Mouse (Mus musculus) c-Kit-positive CD71-negative TER-119-negative erythroid progenitor cells, embryonic 14.5 days (primary cell): Measurements from ENCODE around the gene Ddx5.
"Not testable (repeated sequence)": the region's sequence is repeated elsewhere in the genome, so short reads cannot be mapped to it uniquely, and the experiment has no call there.

Source experiments
- DNase-seq: peaks from one replicate; pipeline ENCODE4 v3.0.0-alpha.2; 2013; ENCODE audit warnings: low read depth

Ddx5 gene

DNA sequence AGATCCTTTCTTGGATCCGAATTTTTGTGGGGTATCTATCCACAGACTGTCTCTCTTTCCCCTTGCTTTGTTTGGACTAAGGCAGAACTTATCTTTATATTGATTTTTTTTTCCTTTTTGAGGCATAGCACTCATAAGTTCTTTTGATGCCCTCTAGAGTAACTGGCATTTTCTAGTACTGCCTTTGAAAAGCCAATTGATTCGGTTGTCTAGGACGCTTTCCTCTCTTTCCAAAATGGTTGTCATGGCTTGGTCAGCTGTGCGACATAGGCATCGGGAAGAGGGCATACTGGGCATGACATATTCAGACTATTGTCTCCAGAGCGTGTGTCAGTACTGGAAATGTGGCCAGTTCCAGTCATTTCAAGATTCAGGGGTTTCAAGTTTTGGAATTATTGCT, 664 bp upstream of the Ddx5 start:
- DNase-seq, result no peak

GRCm38 (mm10) chr11:106788026-106788774, 785 bp downstream of the Ddx5 start:
- DNase-seq, result peak; percentile 95

- peak; percentile 70 for DNase-seq
Measured at GRCm38 (mm10) chr11:106787131-106788025, 1.6 kb downstream of the Ddx5 start.

GRCm38 (mm10) chr11:106785043-106785442, 3.9 kb downstream of the Ddx5 start:
- DNase-seq, result no peak

DNA sequence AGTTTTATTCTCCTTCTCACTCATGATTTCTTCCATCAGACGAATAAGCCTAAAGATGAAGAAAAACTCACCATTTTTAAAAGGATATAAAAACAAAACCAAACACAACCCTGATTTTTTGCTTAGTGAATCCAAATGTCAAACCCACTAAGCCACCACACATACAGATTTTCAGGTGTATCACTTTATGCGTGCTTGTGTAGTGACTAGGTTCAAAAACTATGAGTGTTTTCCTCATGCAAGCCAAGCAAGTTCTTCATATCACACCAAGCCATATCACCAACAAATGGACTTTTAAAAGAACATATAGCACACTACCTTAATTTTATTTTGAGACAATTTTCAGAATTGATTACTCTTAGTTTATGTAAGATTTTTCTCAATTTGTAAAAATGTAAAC, 4.5 kb downstream of the Ddx5 start:
- DNase-seq, result no peak

GRCm38 (mm10) chr11:106782841-106783764, 5.9 kb downstream of the Ddx5 start:
- DNase-seq, result no peak

GRCm38 (mm10) chr11:106782271-106782670, 6.7 kb downstream of the Ddx5 start:
- not testable (repeated sequence) for DNase-seq

- DNase-seq, result no peak
Measured at GRCm38 (mm10) chr11:106780590-106781220, 8.3 kb downstream of the Ddx5 start.

GRCm38 (mm10) chr11:106780089-106780425, 8.9 kb downstream of the Ddx5 start:
- DNase-seq, result no peak

GRCm38 (mm10) chr11:106779388-106780088, 9.4 kb downstream of the Ddx5 start, which contains the start of gene Polg2:
Polg2 (minus strand) TSS chr11:106779537.
- DNase-seq, result peak; percentile 86

GRCm38 (mm10) chr11:106778589-106779387, 10.2 kb downstream of the Ddx5 start:
- DNase-seq, result no peak

DNA sequence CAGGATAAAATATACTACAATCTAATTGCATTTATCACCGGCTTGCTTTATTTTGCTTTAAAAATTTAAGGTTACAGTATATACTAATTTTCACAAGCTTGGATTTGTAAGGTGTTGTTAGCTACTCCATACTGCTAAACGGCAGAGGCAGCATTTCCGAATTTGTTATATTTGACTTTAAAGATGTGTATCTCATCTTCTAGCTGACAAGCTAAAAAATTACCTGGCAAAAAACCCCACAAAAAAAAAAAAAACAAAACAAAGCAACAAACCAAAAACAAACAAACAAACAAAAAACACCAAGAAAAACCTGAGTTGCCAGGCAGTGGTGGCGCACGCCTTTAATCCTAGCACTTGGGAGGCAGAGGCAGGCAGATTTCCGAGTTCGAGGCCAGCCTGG, 10.9 kb downstream of the Ddx5 start:
- DNase-seq, result no peak

DNA sequence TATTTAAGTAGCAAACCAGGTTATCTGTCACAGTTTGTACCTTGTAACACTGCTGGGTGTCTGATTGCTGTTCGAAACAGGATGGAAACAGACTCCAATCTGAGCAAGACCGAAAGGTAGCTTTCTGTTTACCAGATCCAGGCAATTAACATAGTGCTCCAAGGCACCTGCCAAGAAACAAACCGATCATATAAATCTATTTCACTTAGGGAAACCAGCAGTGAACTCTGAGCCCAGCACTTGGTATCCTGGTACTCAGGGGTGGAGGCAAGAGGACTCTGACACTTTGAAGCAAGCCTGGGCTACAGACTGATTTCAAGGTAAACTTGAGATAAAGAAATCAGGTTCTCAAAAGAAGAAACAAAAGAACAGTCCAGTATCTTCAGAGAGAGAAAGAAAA, 11.6 kb downstream of the Ddx5 start:
- DNase-seq, result no peak

GRCm38 (mm10) chr11:106776960-106777359, 12.0 kb downstream of the Ddx5 start:
- DNase-seq, result no peak

DNA sequence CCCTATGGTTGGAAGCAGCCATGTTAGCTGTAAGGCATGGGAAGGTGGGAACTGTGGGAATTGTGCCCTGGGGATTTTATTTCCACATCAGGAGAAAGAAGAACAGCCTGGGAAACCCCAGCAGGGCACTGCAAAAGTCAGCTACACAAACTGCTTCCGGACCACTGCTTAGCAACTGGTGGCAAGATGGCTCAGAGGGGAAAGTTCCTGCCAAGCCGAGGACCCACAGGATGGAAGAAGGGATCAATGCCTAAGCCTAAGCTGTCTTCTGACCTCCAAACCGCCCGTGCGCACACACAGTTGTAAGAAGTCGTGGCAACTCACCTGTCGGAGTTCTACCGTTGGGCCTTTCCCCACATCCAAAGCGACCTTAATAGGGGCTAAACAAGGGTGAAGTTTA, 15.9 kb downstream of the Ddx5 start:
- no peak for DNase-seq

- DNase-seq, result no peak
Measured at GRCm38 (mm10) chr11:106770195-106770974, 18.6 kb downstream of the Ddx5 start.

DNA sequence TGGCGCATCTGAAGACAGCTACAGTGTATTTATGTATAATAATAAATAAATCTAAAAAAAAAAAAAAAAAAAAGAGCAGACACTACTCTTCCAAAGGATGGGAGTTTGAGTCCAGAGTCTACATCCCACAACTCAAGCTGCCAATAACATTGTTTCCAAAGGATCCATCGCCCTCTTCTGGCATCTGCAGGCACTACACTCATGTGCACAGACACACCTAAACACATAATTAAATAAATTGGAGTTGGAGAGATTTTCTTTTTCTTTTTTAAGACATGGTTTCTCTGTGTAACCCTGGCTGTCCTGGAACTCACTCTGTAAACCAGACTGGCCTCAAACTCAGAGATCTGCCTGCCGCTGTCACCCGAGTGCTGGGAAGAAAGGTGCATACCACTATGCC, 21.5 kb downstream of the Ddx5 start:
- no peak for DNase-seq

GRCm38 (mm10) chr11:106766611-106767162, 22.3 kb downstream of the Ddx5 start:
- DNase-seq, result no peak

- DNase-seq, result no peak
Measured at GRCm38 (mm10) chr11:106762800-106763185, 26.2 kb downstream of the Ddx5 start.
